In genomic region chr2:52036929-52037595, GRCm38 (mm10) we compare ENCODE assay signal across 9 mouse cellular contexts. TPM values are rescaled to one million over a fixed set of nuclear protein-coding genes. Genes with fewer than 3 reads are reported as not detected.
A peak's percentile ranks its signal among the peaks of the same experiment; 100 is the strongest.
DNase-seq lines count a peak whose midpoint lies in the region; ATAC-seq and TF ChIP-seq lines count a peak whose summit lies in the region.
"Had no signal": no experiment of that assay in that cellular context is flagged by ENCODE, and none has a peak within 500 bp of the region (broad histone marks: within the 10 kb centered on the region; RNA-seq: fewer than 3 reads in every experiment).

No protein-coding gene starts in this region.

- no peak for TF ChIP-seq CTCF in left cerebral cortex, adult 2 months (IDR thresholded peaks at IDR 0.05)

- ATAC-seq in lung, embryonic 15.5 days (ENCODE audit: borderline replicate concordance, extremely low read depth, low FRiP score, low TSS enrichment), result peak; percentile 42; the same call in 1 of the 2 replicates
- ATAC-seq in forebrain, embryonic 16.5 days, result peak; percentile 64
- ATAC-seq in liver, embryonic 13.5 days (ENCODE audit: low read depth), result no peak
- no peak for ATAC-seq in stomach, embryonic 16.5 days (ENCODE audit: insufficient read depth, low FRiP score)

- intact Hi-C loops in left cerebral cortex, adult 2 months (cut with DNase I), result no loop called here

- H3K9ac ChIP-seq in lung, embryonic 15.5 days, result no peak overlapping the region
- no peak overlapping the region for H3K9ac ChIP-seq in forebrain, embryonic 16.5 days (replicated peaks; ENCODE audit: low read depth, low read length)
- H3K9ac ChIP-seq in liver, embryonic 13.5 days, result no peak overlapping the region
- H3K9ac ChIP-seq in stomach, embryonic 16.5 days (ENCODE audit: low read length), result no peak overlapping the region

- peak overlapping the region; percentile 53 for H3K4me2 ChIP-seq in lung, embryonic 15.5 days
- H3K4me2 ChIP-seq in forebrain, embryonic 16.5 days (ENCODE audit: low read length), result peak overlapping the region; percentile 66
- peak overlapping the region; percentile 55; the same call in 1 of the 2 replicates for H3K4me2 ChIP-seq in liver, embryonic 13.5 days
- peak overlapping the region; percentile 69 for H3K4me2 ChIP-seq in stomach, embryonic 16.5 days (ENCODE audit: low read depth, low read length)

- H3K27ac ChIP-seq in lung, embryonic 15.5 days, result no peak overlapping the region
- no peak overlapping the region for H3K27ac ChIP-seq in forebrain, embryonic 16.5 days (ENCODE audit: low read length)
- H3K27ac ChIP-seq in liver, embryonic 13.5 days, result no peak overlapping the region
- H3K27ac ChIP-seq in stomach, embryonic 16.5 days (ENCODE audit: low read length), result no peak overlapping the region
- H3K27ac ChIP-seq in left cerebral cortex, adult 2 months, result no peak overlapping the region

- H3K4me3 ChIP-seq in lung, embryonic 15.5 days, result peak overlapping the region; percentile 42
- H3K4me3 ChIP-seq in forebrain, embryonic 16.5 days (replicated peaks; ENCODE audit: low read length), result no peak overlapping the region
- no peak overlapping the region for H3K4me3 ChIP-seq in liver, embryonic 13.5 days (replicated peaks)
- H3K4me3 ChIP-seq in stomach, embryonic 16.5 days (replicated peaks; ENCODE audit: low read length), result peak overlapping the region; percentile 46; the same call in 1 of the 2 replicates
- H3K4me3 ChIP-seq in left cerebral cortex, adult 2 months, result no peak overlapping the region

- no peaks in the 10 kb centered on the region for H3K36me3 ChIP-seq in lung, embryonic 15.5 days
- H3K36me3 ChIP-seq in forebrain, embryonic 16.5 days (ENCODE audit: control insufficient read depth, insufficient read depth), result no peaks in the 10 kb centered on the region
- no peaks in the 10 kb centered on the region for H3K36me3 ChIP-seq in liver, embryonic 13.5 days
- H3K36me3 ChIP-seq in stomach, embryonic 16.5 days (ENCODE audit: control insufficient read depth, insufficient read depth, low read length), result no peaks in the 10 kb centered on the region

- DNase-seq in lung, postnatal 10 days, result no peak
- no peak for DNase-seq in liver, embryonic 13.5 days
- DNase-seq in adrenal gland, postnatal 4 days (ENCODE audit: low spot score in 2 of 2), result no peak
- DNase-seq in ovary, adult 18-20 months (ENCODE audit: low spot score), result no peak
- DNase-seq in left cerebral cortex, adult 2 months (ENCODE audit: extremely low spot score in 1 of 2, low spot score in 2 of 2), result no peak
- DNase-seq: thymus, postnatal 14 days had no signal

- no peaks in the 10 kb centered on the region for H3K27me3 ChIP-seq in lung, embryonic 15.5 days
- no peaks in the 10 kb centered on the region for H3K27me3 ChIP-seq in forebrain, embryonic 16.5 days (replicated peaks; ENCODE audit: control insufficient read depth, insufficient read depth, low read length)
- peaks cover 27% of the 10 kb centered on the region for H3K27me3 ChIP-seq in liver, embryonic 13.5 days
- H3K27me3 ChIP-seq in stomach, embryonic 16.5 days (ENCODE audit: control insufficient read depth, insufficient read depth, low read length), result no peaks in the 10 kb centered on the region

- WGBS in lung, embryonic 15.5 days, result 45% methylated on average over 9 of the region's 11 CpGs
- 37% methylated on average over 10 of the region's 11 CpGs for WGBS in forebrain, embryonic 16.5 days
- 56% methylated on average over 10 of the region's 11 CpGs for WGBS in liver, embryonic 13.5 days (ENCODE audit: insufficient replicate concordance)
- 47% methylated on average over 11 of the region's 11 CpGs for WGBS in stomach, embryonic 16.5 days

- H3K4me1 ChIP-seq in lung, embryonic 15.5 days, result 0 out of 2 replicates have a peak, but pooled peaks cover 2% of the 10 kb centered on the region
- peaks cover 10% of the 10 kb centered on the region; the same call in 1 of the 2 replicates for H3K4me1 ChIP-seq in forebrain, embryonic 16.5 days (replicated peaks; ENCODE audit: control insufficient read depth, insufficient read depth, low read length)
- no peaks in the 10 kb centered on the region for H3K4me1 ChIP-seq in liver, embryonic 13.5 days (replicated peaks)
- H3K4me1 ChIP-seq in stomach, embryonic 16.5 days (ENCODE audit: control insufficient read depth, insufficient read depth, low read length), result no peaks in the 10 kb centered on the region

- no peaks in the 10 kb centered on the region for H3K9me3 ChIP-seq in lung, embryonic 15.5 days
- H3K9me3 ChIP-seq in forebrain, embryonic 16.5 days (ENCODE audit: control insufficient read depth, low read length), result no peaks in the 10 kb centered on the region
- H3K9me3 ChIP-seq in liver, embryonic 13.5 days (replicated peaks), result no peaks in the 10 kb centered on the region
- H3K9me3 ChIP-seq in stomach, embryonic 16.5 days (replicated peaks; ENCODE audit: control insufficient read depth, low read length), result no peaks in the 10 kb centered on the region

RNA-seq across cellular contexts. Expression of gene Tnfaip6, which starts 0.7 kb away (rescaled TPM):
- polyA plus RNA-seq in lung, embryonic 15.5 days (2015; fragmentation: Nextera tagmentation; extraction: Ambion mirVana), result 6.5 and 6.6 TPM in 2 replicates
- polyA plus RNA-seq in forebrain, embryonic 16.5 days (2015; fragmentation: Nextera tagmentation; extraction: Ambion mirVana), result 4.6 and 6.3 TPM in 2 replicates
- polyA plus RNA-seq in liver, embryonic 13.5 days (2015; fragmentation: Nextera tagmentation; extraction: Ambion mirVana), result 0.38 and 0.43 TPM in 2 replicates
- 4.2 and 4.8 TPM in 2 replicates for polyA plus RNA-seq in stomach, embryonic 16.5 days (2015; fragmentation: Nextera tagmentation; extraction: Ambion mirVana)
- total RNA-seq in adrenal gland, postnatal 4 days (2021), result 1 to 10 TPM; 1.9 to 2.3 TPM
- total RNA-seq in left cerebral cortex, adult 2 months (2021), result 10 to 100 TPM in 1 of 2 experiments, 1 to 10 TPM in 1; 7.3 to 11.7 TPM

RNA-seq across cellular contexts. Expression of gene Rif1, which starts 35.6 kb away (rescaled TPM):
- polyA plus RNA-seq in lung, embryonic 15.5 days (2015; fragmentation: Nextera tagmentation; extraction: Ambion mirVana), result 39.4 and 39.5 TPM in 2 replicates
- polyA plus RNA-seq in forebrain, embryonic 16.5 days (2015; fragmentation: Nextera tagmentation; extraction: Ambion mirVana), result 23.7 and 23.9 TPM in 2 replicates
- 17.5 and 21.3 TPM in 2 replicates for polyA plus RNA-seq in liver, embryonic 13.5 days (2015; fragmentation: Nextera tagmentation; extraction: Ambion mirVana)
- polyA plus RNA-seq in stomach, embryonic 16.5 days (2015; fragmentation: Nextera tagmentation; extraction: Ambion mirVana), result 16.1 and 17.3 TPM in 2 replicates
- total RNA-seq in adrenal gland, postnatal 4 days (2021), result 10 to 100 TPM; 35.3 to 45.4 TPM
- total RNA-seq in left cerebral cortex, adult 2 months (2021), result 10 to 100 TPM; 25.7 to 28.5 TPM

Comparison
In these comparisons a context has a peak if more than half of its experiments do, and no peak if none do; other contexts are left out.
1. ATAC-seq: peak in lung, embryonic 15.5 days (single experiment) and forebrain, embryonic 16.5 days (single experiment); none in liver, embryonic 13.5 days (single experiment) and stomach, embryonic 16.5 days (single experiment).
2. H3K4me3 ChIP-seq: peak in lung, embryonic 15.5 days (single experiment) and stomach, embryonic 16.5 days (single experiment); none in forebrain, embryonic 16.5 days (single experiment), liver, embryonic 13.5 days (single experiment) and left cerebral cortex, adult 2 months (single experiment).
3. Peak in every context shown above with its lines, with median percentiles within 50 percentile points of each other: H3K4me2 ChIP-seq.